Mouse (Mus musculus): Measurements from ENCODE around the gene Alox12b. TPM values are rescaled to one million over a fixed set of nuclear protein-coding genes. Genes with fewer than 3 reads are reported as not detected.

Alox12b gene
- polyA plus RNA-seq, 1 experiment from 2014 or later = 0.13 TPM

DNA sequence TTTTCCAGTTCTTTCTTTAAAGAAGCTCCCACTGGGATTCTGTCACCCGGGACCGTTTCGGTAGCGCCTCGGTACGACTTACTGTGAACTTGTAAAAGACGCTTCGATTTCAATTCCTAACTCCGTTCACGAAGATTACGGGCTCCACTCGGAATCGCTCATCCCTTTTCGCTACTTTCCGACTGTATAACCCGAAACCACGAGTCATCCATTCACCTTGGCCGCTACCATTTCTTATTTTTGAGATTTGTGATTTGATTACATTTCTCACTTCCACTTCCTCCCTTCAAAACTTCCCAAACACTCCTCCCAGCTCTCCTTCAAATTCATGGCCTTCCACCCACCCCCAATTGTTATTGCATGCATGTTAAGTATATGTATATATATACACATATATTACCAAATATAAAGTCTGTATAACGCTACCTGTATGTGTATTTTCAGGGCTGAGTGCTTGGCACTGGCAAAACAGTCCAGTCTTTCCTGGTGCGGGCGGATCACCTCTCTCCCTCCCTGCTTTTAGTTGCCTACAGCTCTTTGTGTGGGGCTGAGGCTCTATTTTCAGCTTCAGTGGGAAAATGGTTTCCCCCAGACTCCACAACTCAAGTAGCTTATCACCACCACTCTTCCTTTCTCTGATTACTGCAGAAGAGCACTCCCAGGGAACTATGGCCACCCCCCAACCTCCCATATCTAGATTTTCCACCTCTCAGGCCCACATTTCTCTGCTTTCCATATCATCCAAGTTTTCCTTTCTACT, 45.6 kb upstream of the Alox12b start:
- no peak for ATAC-seq
- Histone ChIP-seq H3K36me3 (ENCODE audit: control insufficient read depth, insufficient read depth) (peaks cover 33% of the 10 kb centered on the region), H3K27me3 (replicated peaks; ENCODE audit: control insufficient read depth, insufficient read depth, low read length) (no peaks in the 10 kb centered on the region), H3K4me3 (ENCODE audit: low read depth, low read length) (peak overlapping the region; percentile 42), H3K27ac (ENCODE audit: low read depth, low read length) (no peak overlapping the region; the same call in 1 of the 2 replicates), H3K9me3 (ENCODE audit: control insufficient read depth) (no peaks in the 10 kb centered on the region), H3K4me2 (replicated peaks; ENCODE audit: low read depth) (peak overlapping the region; percentile 65), H3K9ac (ENCODE audit: low read depth, low read length) (peak overlapping the region; percentile 44; the same call in 1 of the 2 replicates), H3K4me1 (replicated peaks; ENCODE audit: control insufficient read depth, insufficient read depth, low read length) (no peaks in the 10 kb centered on the region)
- WGBS = 8% methylated on average over 21 of the region's 21 CpGs
- no peak for TF ChIP-seq CTCF (IDR thresholded peaks at IDR 0.05; ENCODE audit: low read depth)

GRCm38 (mm10) chr11:69111865-69112264, 44.9 kb upstream of the Alox12b start:
- 72% methylated on average over 4 of the region's 4 CpGs for WGBS
- TF ChIP-seq CTCF (IDR thresholded peaks at IDR 0.05; ENCODE audit: low read depth) = no peak

DNA sequence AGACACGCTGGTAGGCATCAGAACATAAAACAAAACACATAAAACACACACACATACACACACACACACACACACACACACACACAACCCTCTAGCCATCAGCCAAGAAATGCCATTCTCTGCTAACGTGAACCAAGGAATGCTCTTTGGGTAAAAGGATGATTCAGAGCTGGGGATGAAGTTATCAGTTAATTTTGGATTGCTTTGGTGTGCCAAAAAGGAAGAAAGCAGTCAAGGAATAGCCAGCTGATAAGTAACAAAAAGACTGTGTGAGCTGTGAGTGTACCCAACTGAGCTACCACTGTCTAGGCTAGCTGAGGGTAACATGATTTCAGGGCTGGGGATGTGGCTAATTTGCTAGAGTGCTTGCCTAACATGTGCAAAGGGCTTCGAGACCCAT, 42.8 kb upstream of the Alox12b start:
- H3K4me2 ChIP-seq (replicated peaks; ENCODE audit: low read depth) = no peak overlapping the region
- H3K27ac ChIP-seq (ENCODE audit: low read depth, low read length) = no peak overlapping the region
- peaks cover 5% of the 10 kb centered on the region; the same call in 1 of the 2 replicates for H3K36me3 ChIP-seq (ENCODE audit: control insufficient read depth, insufficient read depth)
- no peak for TF ChIP-seq CTCF (IDR thresholded peaks at IDR 0.05; ENCODE audit: low read depth)
- H3K4me1 ChIP-seq (replicated peaks; ENCODE audit: control insufficient read depth, insufficient read depth, low read length) = no peaks in the 10 kb centered on the region
- H3K9me3 ChIP-seq (ENCODE audit: control insufficient read depth) = no peaks in the 10 kb centered on the region
- no peak for ATAC-seq
- no peak overlapping the region for H3K4me3 ChIP-seq (ENCODE audit: low read depth, low read length)
- no peaks in the 10 kb centered on the region for H3K27me3 ChIP-seq (replicated peaks; ENCODE audit: control insufficient read depth, insufficient read depth, low read length)
- 62% methylated on average over 3 of the region's 3 CpGs for WGBS
- H3K9ac ChIP-seq (ENCODE audit: low read depth, low read length) = no peak overlapping the region

More at GRCm38 (mm10) chr11:69111865-69112264, 44.9 kb upstream of the Alox12b start:
- no peak overlapping the region for H3K4me3 ChIP-seq (ENCODE audit: low read depth, low read length)
- H3K4me2 ChIP-seq (replicated peaks; ENCODE audit: low read depth) = no peak overlapping the region; the same call in 1 of the 2 replicates
- no peak overlapping the region for H3K27ac ChIP-seq (ENCODE audit: low read depth, low read length)
- H3K9ac ChIP-seq (ENCODE audit: low read depth, low read length) = no peak overlapping the region
- no peak for ATAC-seq
- no peaks in the 10 kb centered on the region for H3K9me3 ChIP-seq (ENCODE audit: control insufficient read depth)
- H3K4me1 ChIP-seq (replicated peaks; ENCODE audit: control insufficient read depth, insufficient read depth, low read length) = no peaks in the 10 kb centered on the region
- H3K27me3 ChIP-seq (replicated peaks; ENCODE audit: control insufficient read depth, insufficient read depth, low read length) = no peaks in the 10 kb centered on the region
- peaks cover 27% of the 10 kb centered on the region for H3K36me3 ChIP-seq (ENCODE audit: control insufficient read depth, insufficient read depth)

- ATAC-seq = no peak
- Histone ChIP-seq H3K27me3 (replicated peaks; ENCODE audit: control insufficient read depth, insufficient read depth, low read length) (no peaks in the 10 kb centered on the region), H3K4me1 (replicated peaks; ENCODE audit: control insufficient read depth, insufficient read depth, low read length) (no peaks in the 10 kb centered on the region), H3K9me3 (ENCODE audit: control insufficient read depth) (no peaks in the 10 kb centered on the region), H3K27ac (ENCODE audit: low read depth, low read length) (no peak overlapping the region), H3K9ac (ENCODE audit: low read depth, low read length) (no peak overlapping the region), H3K4me2 (replicated peaks; ENCODE audit: low read depth) (no peak overlapping the region), H3K4me3 (ENCODE audit: low read depth, low read length) (no peak overlapping the region), H3K36me3 (ENCODE audit: control insufficient read depth, insufficient read depth) (no peaks in the 10 kb centered on the region)
- TF ChIP-seq CTCF (IDR thresholded peaks at IDR 0.05; ENCODE audit: low read depth) = no peak
- WGBS = 80% methylated on average over 3 of the region's 3 CpGs
Observed at GRCm38 (mm10) chr11:69114621-69115020, 42.2 kb upstream of the Alox12b start.

DNA sequence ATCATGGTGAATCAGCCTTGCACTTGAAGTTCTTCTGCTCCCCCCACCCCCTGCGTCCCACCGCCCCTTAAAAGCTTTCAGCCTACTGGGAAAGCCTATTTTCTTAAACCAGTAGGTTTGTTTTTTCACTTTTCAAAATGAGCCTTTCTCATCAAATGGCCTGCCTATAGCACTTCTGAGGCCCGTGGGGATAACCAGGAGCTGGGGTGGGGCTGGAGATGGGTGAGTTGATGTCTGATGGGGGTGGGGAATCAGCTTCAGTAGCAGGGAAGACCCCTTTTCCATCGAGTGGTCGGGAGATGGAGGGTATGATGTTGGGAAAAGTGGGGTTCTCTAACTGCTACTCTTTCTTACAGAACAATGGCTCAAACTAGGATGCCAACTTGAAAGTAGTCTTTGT, 39.9 kb upstream of the Alox12b start:
- Histone ChIP-seq H3K4me3 (ENCODE audit: low read depth, low read length) (no peak overlapping the region), H3K4me2 (replicated peaks; ENCODE audit: low read depth) (0 out of 2 replicates have a peak overlapping the region, but pooled peaks have one; percentile 95), H3K9me3 (ENCODE audit: control insufficient read depth) (no peaks in the 10 kb centered on the region), H3K27ac (ENCODE audit: low read depth, low read length) (no peak overlapping the region), H3K27me3 (replicated peaks; ENCODE audit: control insufficient read depth, insufficient read depth, low read length) (no peaks in the 10 kb centered on the region), H3K9ac (ENCODE audit: low read depth, low read length) (no peak overlapping the region), H3K4me1 (replicated peaks; ENCODE audit: control insufficient read depth, insufficient read depth, low read length) (0 out of 2 replicates have a peak, but pooled peaks cover 12% of the 10 kb centered on the region), H3K36me3 (ENCODE audit: control insufficient read depth, insufficient read depth) (no peaks in the 10 kb centered on the region)
- no peak for ATAC-seq
- no peak for TF ChIP-seq CTCF (IDR thresholded peaks at IDR 0.05; ENCODE audit: low read depth)
- 62% methylated on average over 5 of the region's 5 CpGs for WGBS

DNA sequence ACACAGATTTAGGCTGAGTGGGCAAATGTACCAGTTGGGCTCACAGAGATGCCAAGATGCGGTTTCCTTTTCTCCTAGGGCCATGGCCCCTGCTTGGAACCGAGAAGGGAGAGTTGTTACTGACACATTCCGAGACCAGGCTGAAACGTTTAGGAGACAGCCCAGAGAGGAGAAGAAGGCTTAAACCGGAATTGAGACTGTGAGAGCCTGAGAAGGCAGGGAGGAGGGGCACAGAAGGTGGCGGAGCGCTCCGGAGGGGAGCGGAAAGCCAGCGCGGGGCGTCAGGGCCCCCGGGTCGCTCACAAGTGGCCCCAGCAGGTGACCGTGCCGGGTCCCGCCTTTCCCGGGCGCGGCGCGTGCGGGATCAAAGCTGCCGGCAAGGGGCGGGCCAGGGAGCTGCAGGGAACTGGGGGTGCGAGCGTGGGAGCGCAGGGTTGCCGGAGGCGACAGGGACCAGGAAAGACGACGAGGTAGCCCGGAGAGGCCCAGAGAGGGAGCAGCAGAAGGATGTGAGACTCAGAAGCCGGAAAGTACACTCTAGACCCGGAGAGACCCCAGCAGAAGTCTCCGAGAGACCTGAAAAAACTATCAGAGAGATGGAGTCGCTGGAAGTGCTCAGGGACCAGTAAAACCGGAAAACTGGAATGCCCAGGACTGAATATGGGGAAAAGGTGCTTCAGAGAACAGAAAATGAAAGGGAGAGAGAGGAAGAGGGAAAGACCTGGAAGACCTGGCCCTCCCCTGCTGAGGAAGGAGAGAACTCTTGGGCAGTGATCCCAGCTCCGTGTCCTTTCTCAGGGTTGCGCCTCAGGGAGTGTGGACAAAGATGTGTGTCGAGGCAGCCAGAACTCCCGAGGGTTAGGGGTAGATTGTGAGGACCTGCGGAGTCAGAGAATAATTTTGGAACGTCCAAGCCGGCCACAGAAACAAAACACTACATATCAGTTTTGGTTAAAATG, 38.8 kb upstream of the Alox12b start:
- Histone ChIP-seq H3K9me3 (ENCODE audit: control insufficient read depth) (no peaks in the 10 kb centered on the region), H3K27me3 (replicated peaks; ENCODE audit: control insufficient read depth, insufficient read depth, low read length) (no peaks in the 10 kb centered on the region), H3K4me1 (replicated peaks; ENCODE audit: control insufficient read depth, insufficient read depth, low read length) (0 out of 2 replicates have a peak, but pooled peaks cover 12% of the 10 kb centered on the region), H3K27ac (ENCODE audit: low read depth, low read length) (peak overlapping the region; percentile 77), H3K4me3 (ENCODE audit: low read depth, low read length) (peak overlapping the region; percentile 76), H3K9ac (ENCODE audit: low read depth, low read length) (peak overlapping the region; percentile 72), H3K36me3 (ENCODE audit: control insufficient read depth, insufficient read depth) (no peaks in the 10 kb centered on the region), H3K4me2 (replicated peaks; ENCODE audit: low read depth) (peak overlapping the region; percentile 95)
- under 1% methylated on average over 45 of the region's 45 CpGs for WGBS
- no peak for TF ChIP-seq CTCF (IDR thresholded peaks at IDR 0.05; ENCODE audit: low read depth)
- ATAC-seq = peak; percentile 63
